Mouse (Mus musculus) lung, postnatal 0 days (tissue): ENCODE data around the gene Spock1. TPM values are rescaled to one million over a fixed set of nuclear protein-coding genes. Genes with fewer than 3 reads are reported as not detected.

ENCODE experiments used
- ATAC-seq: fragments of 200-750 bp; cut with Nextera tagmentation; 2 replicates; pipeline ENCODE4 v1.8.0; 2017; ENCODE audit warnings: moderate library complexity
- DNase-seq: peaks from one replicate; pipeline ENCODE4 v3.0.0-alpha.2; 2016; ENCODE audit warnings: low spot score
- H3K27ac ChIP-seq: fragments of 300-500 bp; sonication (generic); 2 replicates; pipeline ENCODE4 v1.5.1; 2014; ENCODE audit warnings: antibody characterized with exemption, mild to moderate bottlenecking, low read length, mixed read lengths
- H3K27me3 ChIP-seq: fragments of 300-500 bp; sonication (generic); replicated peaks from 2 replicates; pipeline ENCODE4 v1.6.1; 2014; ENCODE audit warnings: low read length, mixed read lengths; ENCODE audit not compliant: insufficient read depth
- H3K36me3 ChIP-seq: fragments of 300-500 bp; sonication (generic); 2 replicates; pipeline ENCODE4 v1.6.1; 2014; ENCODE audit warnings: low read length, mixed read lengths; ENCODE audit not compliant: insufficient read depth
- H3K4me1 ChIP-seq: fragments of 300-500 bp; sonication (generic); 2 replicates; pipeline ENCODE4 v1.6.1; 2014; ENCODE audit warnings: antibody characterized with exemption, low read depth, low read length, mixed read lengths; ENCODE audit not compliant: insufficient read depth
- H3K4me2 ChIP-seq: fragments of 300-500 bp; sonication (generic); replicated peaks from 2 replicates; pipeline ENCODE4 v1.6.1; 2014; ENCODE audit warnings: low read depth, mild to moderate bottlenecking, low read length, moderate library complexity, mixed read lengths
- H3K4me3 ChIP-seq: fragments of 300-500 bp; sonication (generic); 2 replicates; pipeline ENCODE4 v1.5.1; 2014; ENCODE audit warnings: low read depth, low read length
- H3K9ac ChIP-seq: fragments of 300-500 bp; sonication (generic); replicated peaks from 2 replicates; pipeline ENCODE4 v1.6.1; 2014; ENCODE audit warnings: low read depth, mild to moderate bottlenecking
- H3K9me3 ChIP-seq: fragments of 300-500 bp; sonication (generic); 2 replicates; pipeline ENCODE4 v1.6.1; 2016; ENCODE audit warnings: low read length, mixed read lengths
- CTCF ChIP-seq: IDR thresholded peaks from 2 replicates; pipeline ENCODE4 v1.5.1; 2016; ENCODE audit warnings: antibody characterized with exemption, mild to moderate bottlenecking
- EP300 ChIP-seq: IDR thresholded peaks from 2 replicates; pipeline ENCODE4 v1.6.1; 2016; ENCODE audit warnings: antibody characterized with exemption, mild to moderate bottlenecking, control low read depth
- WGBS: fragments of 180-500 bp; shearing (Covaris S2); extraction: QIAGEN DNeasy Blood & Tissue Kit; methylation state at CpG from one replicate; pipeline ENCODE4 v1.1.7; 2014; 5-methylcytosine and 5-hydroxymethylcytosine counted together
- polyA plus RNA-seq: library from polyadenylated mRNA; unstranded; fragments of >200 nt; fragmentation: Nextera tagmentation; extraction: Ambion mirVana; gene quantifications from 2 replicates; pipeline ENCODE4 v1.2.1, GENCODE M21; 2015

Gene Spock1
- polyA plus RNA-seq, 1 experiment from 2014 or later: 0.45 TPM

DNA sequence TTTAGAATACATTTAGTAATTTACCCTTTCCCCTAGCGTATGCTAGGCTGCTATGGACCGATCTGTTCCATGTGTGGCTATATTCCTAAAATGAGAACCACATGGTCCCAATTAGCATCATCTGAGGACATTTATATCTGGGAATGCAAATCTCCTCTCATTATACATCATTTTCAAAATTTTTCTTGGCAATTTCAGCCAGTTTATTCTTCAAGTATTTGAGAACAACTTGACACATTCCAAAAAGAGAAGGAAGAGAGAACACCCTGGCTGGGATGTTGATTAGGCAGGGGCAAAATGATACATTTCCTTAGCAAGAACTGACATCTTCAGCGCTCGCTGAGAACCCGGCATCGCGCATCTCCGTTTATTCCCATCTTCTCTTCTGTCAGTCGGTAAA lies 61.7 kb downstream of the Spock1 start:
- Histone ChIP-seq H3K9me3 (no peaks in the 10 kb centered on the region), H3K27me3 (no peaks in the 10 kb centered on the region), H3K4me2 (no peak overlapping the region), H3K4me1 (no peaks in the 10 kb centered on the region), H3K4me3 (no peak overlapping the region), H3K27ac (no peak overlapping the region), H3K9ac (no peak overlapping the region), H3K36me3 (no peaks in the 10 kb centered on the region)
- ATAC-seq (no peak), DNase-seq (no peak)
- TF ChIP-seq EP300 (no peak), CTCF (no peak)
- 94% methylated on average over 9 of the region's 9 CpGs for WGBS

DNA sequence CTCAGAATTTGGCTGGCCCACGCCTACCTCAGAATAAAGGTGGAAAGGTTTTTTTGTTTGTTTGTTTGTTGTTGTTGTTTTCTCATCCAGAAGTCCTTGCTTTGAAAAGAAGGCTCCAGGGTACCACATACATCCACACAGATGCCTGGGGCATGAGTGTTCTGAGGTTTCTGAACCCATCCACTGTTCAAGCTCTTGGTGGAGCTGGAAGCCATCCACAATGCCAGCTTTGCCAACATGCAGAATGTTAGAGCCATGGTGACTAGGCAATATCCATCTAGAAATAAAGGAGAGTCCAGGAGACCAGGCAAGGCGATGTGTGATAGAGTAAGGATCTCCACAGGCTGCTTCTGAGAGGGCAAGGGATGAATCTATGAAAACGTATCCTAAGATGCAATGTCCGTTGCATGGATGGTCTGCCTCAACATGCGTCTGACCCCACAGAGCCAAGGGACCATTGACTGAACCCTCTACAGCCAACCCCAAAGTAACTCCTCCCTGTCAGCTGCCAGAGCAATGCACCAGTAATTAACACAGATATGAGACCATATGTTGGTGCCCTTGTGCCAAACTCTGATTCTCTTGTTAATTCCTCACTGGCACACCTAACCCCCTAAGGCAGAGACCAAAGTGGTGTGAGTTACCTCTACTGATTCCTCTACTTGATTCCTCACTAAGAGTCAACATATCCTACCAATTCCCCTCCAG lies 66.8 kb downstream of the Spock1 start:
- 92% methylated on average over 5 of the region's 5 CpGs for WGBS
- DNase-seq (no peak), ATAC-seq (no peak)

GRCm38 (mm10) chr13:57837691-57838437 lies 70.3 kb downstream of the Spock1 start:
- Histone ChIP-seq H3K9me3 (no peaks in the 10 kb centered on the region), H3K27ac (no peak overlapping the region), H3K4me2 (no peak overlapping the region), H3K4me1 (no peaks in the 10 kb centered on the region), H3K27me3 (no peaks in the 10 kb centered on the region), H3K4me3 (no peak overlapping the region), H3K9ac (no peak overlapping the region), H3K36me3 (no peaks in the 10 kb centered on the region)
- no peak for DNase-seq
- 69% methylated on average over 5 of the region's 5 CpGs for WGBS
- ATAC-seq: no peak
- TF ChIP-seq CTCF (no peak), EP300 (no peak)

More for the DNA sequence above, 66.8 kb downstream of the Spock1 start:
- H3K4me2 ChIP-seq: no peak overlapping the region
- H3K27me3 ChIP-seq: no peaks in the 10 kb centered on the region
- no peaks in the 10 kb centered on the region for H3K4me1 ChIP-seq
- no peak overlapping the region for H3K9ac ChIP-seq
- no peaks in the 10 kb centered on the region for H3K9me3 ChIP-seq
- no peak for TF ChIP-seq EP300
- TF ChIP-seq CTCF: no peak
- H3K27ac ChIP-seq: no peak overlapping the region
- no peak overlapping the region for H3K4me3 ChIP-seq
- no peaks in the 10 kb centered on the region for H3K36me3 ChIP-seq

- Histone ChIP-seq H3K4me3 (no peak overlapping the region), H3K36me3 (no peaks in the 10 kb centered on the region), H3K27me3 (no peaks in the 10 kb centered on the region), H3K27ac (no peak overlapping the region), H3K4me1 (no peaks in the 10 kb centered on the region), H3K9ac (no peak overlapping the region), H3K4me2 (no peak overlapping the region), H3K9me3 (no peaks in the 10 kb centered on the region)
- DNase-seq: no peak
- no peak for TF ChIP-seq CTCF
- WGBS: 20% methylated on average over 11 of the region's 11 CpGs
- ATAC-seq: no peak
These were observed 76.6 kb downstream of the Spock1 start for GRCm38 (mm10) chr13:57831374-57832163.

GRCm38 (mm10) chr13:57830896-57831295 lies 77.2 kb downstream of the Spock1 start:
- no peaks in the 10 kb centered on the region for H3K9me3 ChIP-seq
- H3K9ac ChIP-seq: no peak overlapping the region
- H3K4me2 ChIP-seq: no peak overlapping the region
- WGBS: 41% methylated on average over 7 of the region's 7 CpGs
- ATAC-seq (no peak), DNase-seq (no peak)
- no peak overlapping the region for H3K27ac ChIP-seq
- H3K36me3 ChIP-seq: no peaks in the 10 kb centered on the region
- no peak overlapping the region for H3K4me3 ChIP-seq
- no peaks in the 10 kb centered on the region for H3K4me1 ChIP-seq
- no peaks in the 10 kb centered on the region for H3K27me3 ChIP-seq
- no peak for TF ChIP-seq EP300
- no peak for TF ChIP-seq CTCF

GRCm38 (mm10) chr13:57830091-57830490 lies 78.0 kb downstream of the Spock1 start:
- Histone ChIP-seq H3K4me2 (no peak overlapping the region), H3K36me3 (no peaks in the 10 kb centered on the region), H3K9ac (no peak overlapping the region), H3K27ac (no peak overlapping the region), H3K9me3 (no peaks in the 10 kb centered on the region), H3K27me3 (no peaks in the 10 kb centered on the region), H3K4me1 (no peaks in the 10 kb centered on the region), H3K4me3 (no peak overlapping the region)
- DNase-seq (no peak), ATAC-seq (no peak)
- WGBS: 26% methylated on average over 2 of the region's 2 CpGs
- TF ChIP-seq EP300 (no peak), CTCF (no peak)
